Mouse (Mus musculus) G1E (cell line): ENCODE results near the gene Zfyve28. TPM values are rescaled to one million over a fixed set of nuclear protein-coding genes. Genes with fewer than 3 reads are reported as not detected.
A peak's percentile ranks its signal among the peaks of the same experiment; 100 is the strongest.

Experiments used
- ATAC-seq: 2 replicates; pipeline ENCODE4 v1.8.0; 2016; ENCODE audit warnings: mild to moderate bottlenecking; ENCODE audit not compliant: insufficient number of reproducible peaks, poor library complexity, low FRiP score, severe bottlenecking; ENCODE audit errors: extremely low read depth
- DNase-seq: peaks from one replicate; pipeline ENCODE4 v3.0.0; 2012; ENCODE audit warnings: low spot score
- H3K27me3 ChIP-seq: 2 replicates; pipeline ENCODE4 v1.6.1; 2012; ENCODE audit warnings: mild to moderate bottlenecking, low read length, inconsistent platforms; ENCODE audit not compliant: insufficient read depth
- H3K36me3 ChIP-seq: replicated peaks from 2 replicates; pipeline ENCODE3; 2012; ENCODE audit warnings: mild to moderate bottlenecking, inconsistent platforms
- H3K4me1 ChIP-seq: 2 replicates; pipeline ENCODE4 v1.6.1; 2012; ENCODE audit warnings: low read depth, low read length, inconsistent platforms, mixed read lengths; ENCODE audit not compliant: insufficient read depth
- H3K4me3 ChIP-seq: 2 replicates; pipeline ENCODE4 v1.5.1; 2012; ENCODE audit warnings: low read depth, mild to moderate bottlenecking, inconsistent platforms, low read length, moderate library complexity, mixed read lengths
- H3K9me3 ChIP-seq: replicated peaks from 2 replicates; pipeline ENCODE4 v1.6.1; 2012; ENCODE audit warnings: inconsistent platforms
- CTCF ChIP-seq: IDR thresholded peaks from 2 replicates; pipeline ENCODE4 v1.5.1; 2012; ENCODE audit warnings: low read depth, low read length, inconsistent platforms, mixed read lengths
- GATA1 ChIP-seq: IDR thresholded peaks from 2 replicates; pipeline ENCODE4 v1.6.1; 2012; ENCODE audit warnings: borderline replicate concordance, low read length, inconsistent platforms, mixed read lengths
- GATA2 ChIP-seq: IDR thresholded peaks from 2 replicates; pipeline ENCODE4 v1.6.1; 2012; ENCODE audit warnings: low read depth, low read length, inconsistent platforms, borderline replicate concordance
- POLR2AphosphoS5 ChIP-seq: IDR thresholded peaks from 2 replicates; pipeline ENCODE4 v1.6.1; 2012; ENCODE audit warnings: low read depth, low read length, inconsistent platforms; ENCODE audit not compliant: insufficient replicate concordance
- TAL1 ChIP-seq: conservative IDR thresholded peaks from 2 replicates; pipeline ENCODE4 v1.6.1; 2012; ENCODE audit warnings: low read depth, low read length, inconsistent platforms, mixed read lengths
- polyA plus RNA-seq: library from polyadenylated mRNA; stranded (reverse); fragments of >175 nt; gene quantifications from 2 replicates; pipeline ENCODE4 v1.2.3, GENCODE M21; 2012
- total RNA-seq, 2 experiments: library from RNA; stranded (forward) in 1 of 2; stranded (reverse) in 1 of 2; fragments of 200-1000 nt in 1 of 2; fragments of >200 nt in 1 of 2; fragmentation: Nextera tagmentation in 1 of 2; gene quantifications; 2 replicates each; pipeline ENCODE4 v1.2.3; 2014 to 2017

The Zfyve28 gene
- total and polyA plus RNA-seq, 3 experiments, result 0.05 TPM; not detected in 2

- ATAC-seq (no peak), DNase-seq (no peak)
- Histone ChIP-seq H3K36me3 (no peaks in the 10 kb centered on the region), H3K4me3 (no peak overlapping the region), H3K27me3 (peaks cover 9% of the 10 kb centered on the region; the same call in 1 of the 2 replicates), H3K4me1 (no peaks in the 10 kb centered on the region), H3K9me3 (no peaks in the 10 kb centered on the region)
- TF ChIP-seq GATA1 (no peak), CTCF (no peak), TAL1 (no peak), POLR2AphosphoS5 (no peak), GATA2 (no peak)
These were observed 45.2 kb downstream of the Zfyve28 start for GRCm38 (mm10) chr5:34243062-34243461.

- Histone ChIP-seq H3K4me3 (no peak overlapping the region), H3K27me3 (peaks cover 9% of the 10 kb centered on the region; the same call in 1 of the 2 replicates), H3K36me3 (no peaks in the 10 kb centered on the region), H3K4me1 (no peaks in the 10 kb centered on the region), H3K9me3 (no peaks in the 10 kb centered on the region)
- no peak for DNase-seq
- TF ChIP-seq TAL1 (no peak), GATA2 (no peak), GATA1 (no peak)
- no peak for ATAC-seq
These were observed 45.9 kb downstream of the Zfyve28 start for GRCm38 (mm10) chr5:34242224-34242963.

GRCm38 (mm10) chr5:34238444-34238843 is 49.8 kb downstream of the Zfyve28 start:
- Histone ChIP-seq H3K27me3 (peaks cover 20% of the 10 kb centered on the region; the same call in 1 of the 2 replicates), H3K9me3 (no peaks in the 10 kb centered on the region), H3K36me3 (no peaks in the 10 kb centered on the region), H3K4me1 (no peaks in the 10 kb centered on the region), H3K4me3 (no peak overlapping the region)
- DNase-seq (no peak), ATAC-seq (no peak)
- TF ChIP-seq TAL1 (no peak), GATA2 (no peak), CTCF (no peak), GATA1 (no peak), POLR2AphosphoS5 (no peak)

- Histone ChIP-seq H3K4me3 (no peak overlapping the region), H3K36me3 (no peaks in the 10 kb centered on the region), H3K4me1 (no peaks in the 10 kb centered on the region), H3K27me3 (peaks cover 20% of the 10 kb centered on the region; the same call in 1 of the 2 replicates), H3K9me3 (no peaks in the 10 kb centered on the region)
- TF ChIP-seq CTCF (peak; percentile 65), GATA1 (no peak)
- peak; percentile 11 for DNase-seq
- no peak for ATAC-seq
These were observed 52.3 kb downstream of the Zfyve28 start for GRCm38 (mm10) chr5:34235898-34236420.

- no peaks in the 10 kb centered on the region for H3K36me3 ChIP-seq
- TF ChIP-seq CTCF, result peak; percentile 5; the same call in 1 of the 2 replicates
- no peak for TF ChIP-seq POLR2AphosphoS5
- H3K9me3 ChIP-seq, result no peaks in the 10 kb centered on the region
- DNase-seq (no peak), ATAC-seq (no peak)
- H3K4me3 ChIP-seq, result no peak overlapping the region
- H3K27me3 ChIP-seq, result peaks cover 20% of the 10 kb centered on the region; the same call in 1 of the 2 replicates
- H3K4me1 ChIP-seq, result no peaks in the 10 kb centered on the region
These were observed 53.2 kb downstream of the Zfyve28 start for GRCm38 (mm10) chr5:34235056-34235455.

GRCm38 (mm10) chr5:34233221-34233515 is 55.1 kb downstream of the Zfyve28 start:
- Histone ChIP-seq H3K4me3 (no peak overlapping the region), H3K4me1 (no peaks in the 10 kb centered on the region), H3K27me3 (peaks cover 23% of the 10 kb centered on the region), H3K36me3 (no peaks in the 10 kb centered on the region), H3K9me3 (no peaks in the 10 kb centered on the region)
- DNase-seq, result no peak
- TF ChIP-seq CTCF, result no peak
- no peak for ATAC-seq

GRCm38 (mm10) chr5:34232481-34233220 is 55.6 kb downstream of the Zfyve28 start:
- no peaks in the 10 kb centered on the region for H3K9me3 ChIP-seq
- ATAC-seq (no peak), DNase-seq (no peak)
- no peaks in the 10 kb centered on the region for H3K36me3 ChIP-seq
- no peak overlapping the region for H3K4me3 ChIP-seq
- TF ChIP-seq POLR2AphosphoS5, result no peak
- no peak for TF ChIP-seq GATA2
- no peak for TF ChIP-seq TAL1
- no peak for TF ChIP-seq GATA1
- no peak for TF ChIP-seq CTCF
- H3K4me1 ChIP-seq, result no peaks in the 10 kb centered on the region
- peaks cover 23% of the 10 kb centered on the region for H3K27me3 ChIP-seq
